Comparison of ENCODE assay signal across 23 mouse cellular contexts in genomic region chr15:11062903-11063302, GRCm38 (mm10). TPM values are rescaled to one million over a fixed set of nuclear protein-coding genes. Genes with fewer than 3 reads are reported as not detected.
DNase-seq lines count a peak whose midpoint lies in the region; ATAC-seq and TF ChIP-seq lines count a peak whose summit lies in the region.
"Had no signal": no experiment of that assay in that cellular context is flagged by ENCODE, and none has a peak within 500 bp of the region (broad histone marks: within the 10 kb centered on the region; RNA-seq: fewer than 3 reads in every experiment).

No protein-coding gene starts in this region.

- 86% methylated on average over 1 of the region's 1 CpGs for WGBS in kidney, embryonic 16.5 days
- 67% methylated on average over 1 of the region's 1 CpGs for WGBS in kidney, adult 2 months
- WGBS in limb, embryonic 15.5 days: 89% methylated on average over 1 of the region's 1 CpGs
- 96% methylated on average over 1 of the region's 1 CpGs for WGBS in limb, embryonic 10.5 days

- peaks cover 30% of the 10 kb centered on the region for H3K4me1 ChIP-seq in kidney, embryonic 16.5 days (ENCODE audit: insufficient read depth, low read length)
- H3K4me1 ChIP-seq in kidney, adult 2 months (ENCODE audit: control insufficient read depth, insufficient read depth, low read length): peaks cover 6% of the 10 kb centered on the region; the same call in 1 of the 2 replicates
- H3K4me1 ChIP-seq in limb, embryonic 15.5 days: peaks cover 30% of the 10 kb centered on the region
- H3K4me1 ChIP-seq in limb, embryonic 10.5 days: peaks cover 37% of the 10 kb centered on the region

- no peaks in the 10 kb centered on the region for H3K36me3 ChIP-seq in kidney, embryonic 16.5 days (ENCODE audit: insufficient read depth, low read length)
- H3K36me3 ChIP-seq in kidney, adult 2 months (ENCODE audit: control insufficient read depth, insufficient read depth, low read length): no peaks in the 10 kb centered on the region
- H3K36me3 ChIP-seq in limb, embryonic 15.5 days: no peaks in the 10 kb centered on the region
- H3K36me3 ChIP-seq in limb, embryonic 10.5 days: no peaks in the 10 kb centered on the region
- H3K36me3 ChIP-seq: forebrain, embryonic 15.5 days; G1E; heart, embryonic 15.5 days; hindbrain, embryonic 13.5 days had no signal

- DNase-seq in adrenal gland, postnatal 10 days: peak; percentile 20
- no peak for DNase-seq in adrenal gland, postnatal 4 days (ENCODE audit: low spot score in 2 of 2)
- no peak for DNase-seq in kidney, adult 2 months
- DNase-seq in limb, embryonic 10.5 days (ENCODE audit: low spot score): no peak
- DNase-seq in left cerebral cortex, postnatal 14 days (ENCODE audit: low spot score in 2 of 2): no peak
- DNase-seq: adrenal gland, postnatal 14 days; B cell, adult 2 months; cerebellum, adult 18-20 months; cerebellum, adult 9-11 months; cerebellum, postnatal 36 days; gastrocnemius, postnatal 10 days; heart, adult 2 months; heart, postnatal 14 days had no signal

- no peak for TF ChIP-seq POLR2A in kidney, adult 2 months (IDR thresholded peaks at IDR 0.05; ENCODE audit: low read depth, low read length)

- TF ChIP-seq CTCF in kidney, adult 2 months (conservative IDR thresholded peaks at IDR 0.05; ENCODE audit: insufficient read depth, insufficient read length, low read depth, low read length): no peak

- H3K27me3 ChIP-seq in kidney, embryonic 16.5 days (ENCODE audit: insufficient read depth, low read length): no peaks in the 10 kb centered on the region
- no peaks in the 10 kb centered on the region for H3K27me3 ChIP-seq in kidney, adult 2 months (replicated peaks; ENCODE audit: control insufficient read depth, insufficient read depth, low read length)
- no peaks in the 10 kb centered on the region for H3K27me3 ChIP-seq in limb, embryonic 15.5 days
- no peaks in the 10 kb centered on the region for H3K27me3 ChIP-seq in limb, embryonic 10.5 days (ENCODE audit: low read depth, poor library complexity, severe bottlenecking)
- H3K27me3 ChIP-seq: forebrain, embryonic 15.5 days; heart, embryonic 15.5 days; hindbrain, embryonic 13.5 days had no signal

- ATAC-seq in kidney, embryonic 16.5 days (ENCODE audit: low FRiP score, low TSS enrichment): no peak
- no peak for ATAC-seq in limb, embryonic 15.5 days (ENCODE audit: insufficient number of reproducible peaks, low FRiP score, low TSS enrichment, low read depth)
- ATAC-seq: CD4-positive, CD25-positive, alpha-beta regulatory T cell, adult 4 months; forebrain, embryonic 15.5 days; hindbrain, postnatal 0 days had no signal

- H3K27ac ChIP-seq in kidney, embryonic 16.5 days (ENCODE audit: low read length): peak overlapping the region; percentile 35
- H3K27ac ChIP-seq in kidney, adult 2 months (ENCODE audit: insufficient read depth, low read depth, low read length): no peak overlapping the region; the same call in 1 of the 2 replicates
- peak overlapping the region; percentile 2; the same call in 1 of the 2 replicates for H3K27ac ChIP-seq in limb, embryonic 15.5 days
- H3K27ac ChIP-seq in limb, embryonic 10.5 days: no peak overlapping the region
- H3K27ac ChIP-seq: forebrain, embryonic 15.5 days; heart, adult 2 months; heart, embryonic 15.5 days; hindbrain, embryonic 13.5 days; hindbrain, postnatal 0 days had no signal

- intact Hi-C loops in left cerebral cortex, postnatal 14 days (cut with DNase I): no loop called here

- H3K9ac ChIP-seq in kidney, embryonic 16.5 days (replicated peaks; ENCODE audit: low read length): no peak overlapping the region
- no peak overlapping the region for H3K9ac ChIP-seq in limb, embryonic 15.5 days
- H3K9ac ChIP-seq: forebrain, embryonic 15.5 days; heart, embryonic 15.5 days; hindbrain, embryonic 13.5 days had no signal

- no peak overlapping the region for H3K4me2 ChIP-seq in kidney, embryonic 16.5 days (replicated peaks; ENCODE audit: low read depth, low read length)
- H3K4me2 ChIP-seq in limb, embryonic 15.5 days: no peak overlapping the region
- H3K4me2 ChIP-seq: forebrain, embryonic 15.5 days; heart, embryonic 11.5 days; heart, embryonic 15.5 days; hindbrain, embryonic 13.5 days had no signal

- H3K4me3 ChIP-seq in kidney, embryonic 16.5 days (ENCODE audit: low read length): no peak overlapping the region
- no peak overlapping the region for H3K4me3 ChIP-seq in kidney, adult 2 months (ENCODE audit: insufficient read depth, low read depth, low read length)
- no peak overlapping the region for H3K4me3 ChIP-seq in limb, embryonic 15.5 days
- H3K4me3 ChIP-seq in limb, embryonic 10.5 days: no peak overlapping the region
- H3K4me3 ChIP-seq: forebrain, embryonic 15.5 days; heart, adult 2 months; heart, embryonic 15.5 days; hindbrain, embryonic 13.5 days had no signal

- no peaks in the 10 kb centered on the region for H3K9me3 ChIP-seq in kidney, embryonic 16.5 days (ENCODE audit: low read length)
- no peaks in the 10 kb centered on the region for H3K9me3 ChIP-seq in limb, embryonic 15.5 days
- no peaks in the 10 kb centered on the region for H3K9me3 ChIP-seq in limb, embryonic 10.5 days (replicated peaks)
- H3K9me3 ChIP-seq: forebrain, embryonic 15.5 days; G1E; heart, embryonic 15.5 days; hindbrain, embryonic 13.5 days had no signal

RNA-seq across cellular contexts. Expression of gene Adamts12, which starts 1.7 kb away (rescaled TPM):
- total RNA-seq in adrenal gland, postnatal 10 days (2021): 10 to 100 TPM; 16.9 to 19.2 TPM
- total RNA-seq in adrenal gland, postnatal 4 days (2021): 10 to 100 TPM; 18.0 to 19.5 TPM
- 3.6 and 3.8 TPM in 2 replicates for polyA plus RNA-seq in kidney, embryonic 16.5 days (2015; fragmentation: Nextera tagmentation; extraction: Ambion mirVana)
- 0.80 TPM in 2 replicates for polyA plus RNA-seq in kidney, adult 2 months (2012; rRNA removed)
- polyA plus RNA-seq in limb, embryonic 15.5 days (2015; fragmentation: Nextera tagmentation; extraction: Ambion mirVana): 6.2 and 6.6 TPM in 2 replicates
- 1.0 and 1.6 TPM in 2 replicates for polyA plus RNA-seq in limb, embryonic 10.5 days (2016; fragmentation: Nextera tagmentation; extraction: Ambion mirVana)
- 1 to 10 TPM; 2.3 TPM for total RNA-seq in left cerebral cortex, postnatal 14 days (2021)
- polyA plus RNA-seq: G1E had no signal

RNA-seq across cellular contexts. Expression of gene Rxfp3, which starts 25.1 kb away (rescaled TPM):
- not detected for total RNA-seq in adrenal gland, postnatal 10 days (2021)
- under 1 TPM; 0.06 to 0.11 TPM for total RNA-seq in adrenal gland, postnatal 4 days (2021)
- polyA plus RNA-seq in kidney, embryonic 16.5 days (2015; fragmentation: Nextera tagmentation; extraction: Ambion mirVana): 0.33 and 0.37 TPM in 2 replicates
- polyA plus RNA-seq in kidney, adult 2 months (2012; rRNA removed): not detected in 2 replicates
- 0.50 and 0.74 TPM in 2 replicates for polyA plus RNA-seq in limb, embryonic 15.5 days (2015; fragmentation: Nextera tagmentation; extraction: Ambion mirVana)
- polyA plus RNA-seq in limb, embryonic 10.5 days (2016; fragmentation: Nextera tagmentation; extraction: Ambion mirVana): 0.05 and 0.15 TPM in 2 replicates
- 1 to 10 TPM; 3.7 to 4.7 TPM for total RNA-seq in left cerebral cortex, postnatal 14 days (2021)
- total RNA-seq: adrenal gland, postnatal 14 days; G1E; hematopoietic stem cell, adult 5-6 weeks had no signal
- polyA plus RNA-seq: CD4-positive, CD25-positive, alpha-beta regulatory T cell, adult 4 months; G1E; heart, embryonic 11.5 days had no signal

Comparison
In these comparisons a context has a peak if more than half of its experiments do, and no peak if none do; other contexts are left out.
1. H3K27ac ChIP-seq: peak in kidney, embryonic 16.5 days (single experiment) and limb, embryonic 15.5 days (single experiment); none in kidney, adult 2 months (single experiment) and limb, embryonic 10.5 days (single experiment).